Mouse (Mus musculus): ENCODE results near the gene Enpp6.

DNA sequence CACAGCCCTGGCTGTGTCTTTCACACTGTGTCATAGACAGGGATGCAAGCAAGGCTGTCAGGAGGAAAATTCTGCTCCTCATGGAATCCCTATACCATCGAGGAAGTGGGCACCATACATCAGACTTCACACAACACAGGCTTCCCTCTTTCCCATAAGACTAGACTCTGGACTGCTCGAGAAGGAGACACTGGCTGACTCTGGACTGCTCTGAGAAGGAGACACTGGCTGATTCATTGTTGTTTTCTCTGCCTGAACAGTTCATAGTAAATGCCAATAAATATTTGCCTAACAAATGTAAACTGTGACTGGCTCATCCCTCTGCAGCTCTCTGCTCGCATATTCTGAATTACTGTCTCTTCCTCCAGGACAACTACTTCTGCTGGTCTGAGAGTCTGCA lies 66.0 kb downstream of the Enpp6 start:
- TF ChIP-seq CTCF (conservative IDR thresholded peaks at IDR 0.05; ENCODE audit: low read length) (no peak), NANOG (IDR thresholded peaks at IDR 0.05; ENCODE audit: borderline replicate concordance, low read length) (no peak), POU5F1 (IDR thresholded peaks at IDR 0.05; ENCODE audit: borderline replicate concordance, low read length) (no peak)
